Mouse (Mus musculus) neural tube, embryonic 11.5 days (tissue): ENCODE measurements at regions not wholly inside any gene's neighbourhood (a gene's known extent, or its start where the extent isn't known, plus 50 kb on each side); places are given as distances from the start of the nearest gene placed in this dataset.

ENCODE experiments used
- ATAC-seq: fragments of 200-750 bp; cut with Nextera tagmentation; 2 replicates; pipeline ENCODE4 v1.8.0; 2017; ENCODE audit warnings: moderate number of reproducible peaks, mild to moderate bottlenecking, moderate TSS enrichment, moderate library complexity; ENCODE audit not compliant: insufficient read depth, low FRiP score, low TSS enrichment
- DNase-seq: peaks from one replicate; pipeline ENCODE4 v3.0.0-alpha.2; 2015; ENCODE audit warnings: low spot score
- H3K27ac ChIP-seq: fragments of 300-500 bp; sonication (generic); 2 replicates; pipeline ENCODE4 v1.5.1; 2014; ENCODE audit warnings: low read depth, mild to moderate bottlenecking, low read length
- H3K27me3 ChIP-seq: fragments of 300-500 bp; sonication (generic); 2 replicates; pipeline ENCODE4 v1.6.1; 2014; ENCODE audit warnings: mild to moderate bottlenecking, low read length, mixed read lengths; ENCODE audit not compliant: control insufficient read depth, insufficient read depth
- H3K36me3 ChIP-seq: fragments of 300-500 bp; sonication (generic); 2 replicates; pipeline ENCODE4 v1.6.1; 2014; ENCODE audit warnings: mild to moderate bottlenecking, low read length, moderate library complexity, mixed read lengths; ENCODE audit not compliant: control insufficient read depth, insufficient read depth
- H3K4me1 ChIP-seq: fragments of 300-500 bp; sonication (generic); 2 replicates; pipeline ENCODE4 v1.6.1; 2014; ENCODE audit warnings: low read length, mixed read lengths; ENCODE audit not compliant: control insufficient read depth, insufficient read depth
- H3K4me2 ChIP-seq: fragments of 300-500 bp; sonication (generic); 2 replicates; pipeline ENCODE4 v1.6.1; 2014; ENCODE audit warnings: low read depth, mild to moderate bottlenecking, moderate library complexity
- H3K4me3 ChIP-seq: fragments of 300-500 bp; sonication (generic); 2 replicates; pipeline ENCODE4 v1.5.1; 2014; ENCODE audit warnings: low read depth, low read length
- H3K9ac ChIP-seq: fragments of 300-500 bp; sonication (generic); 2 replicates; pipeline ENCODE4 v1.6.1; 2014; ENCODE audit warnings: mild to moderate bottlenecking, low read length
- H3K9me3 ChIP-seq: fragments of 300-500 bp; sonication (generic); 2 replicates; pipeline ENCODE4 v1.6.1; 2016; ENCODE audit warnings: low read length; ENCODE audit not compliant: control insufficient read depth
- WGBS: fragments of 180-500 bp; shearing (Covaris S2); extraction: QIAGEN DNeasy Blood & Tissue Kit; methylation state at CpG from one replicate; pipeline ENCODE4 v1.1.7; 2014; 5-methylcytosine and 5-hydroxymethylcytosine counted together

GRCm38 (mm10) chr16:24176057-24176456, 187.4 kb upstream of the Bcl6 start:
- WGBS: 78% methylated on average over 2 of the region's 2 CpGs

GRCm38 (mm10) chr16:24175235-24175760, 186.6 kb upstream of the Bcl6 start:
- DNase-seq (no peak), ATAC-seq (no peak)
- 76% methylated on average over 9 of the region's 9 CpGs for WGBS
- Histone ChIP-seq H3K4me1 (no peaks in the 10 kb centered on the region), H3K4me3 (no peak overlapping the region), H3K27me3 (no peaks in the 10 kb centered on the region), H3K36me3 (no peaks in the 10 kb centered on the region), H3K9ac (no peak overlapping the region), H3K4me2 (no peak overlapping the region), H3K27ac (no peak overlapping the region), H3K9me3 (no peaks in the 10 kb centered on the region)

More at GRCm38 (mm10) chr16:24176057-24176456, 187.4 kb upstream of the Bcl6 start:
- no peak for DNase-seq
- no peak overlapping the region for H3K4me3 ChIP-seq
- no peak for ATAC-seq
- no peak overlapping the region for H3K27ac ChIP-seq
- H3K4me1 ChIP-seq: no peaks in the 10 kb centered on the region
- no peaks in the 10 kb centered on the region for H3K36me3 ChIP-seq
- H3K9me3 ChIP-seq: no peaks in the 10 kb centered on the region
- H3K9ac ChIP-seq: no peak overlapping the region
- no peak overlapping the region for H3K4me2 ChIP-seq
- H3K27me3 ChIP-seq: no peaks in the 10 kb centered on the region

- no peak overlapping the region for H3K4me2 ChIP-seq
- no peaks in the 10 kb centered on the region for H3K27me3 ChIP-seq
- DNase-seq (no peak), ATAC-seq (no peak)
- no peak overlapping the region for H3K4me3 ChIP-seq
- H3K9me3 ChIP-seq: no peaks in the 10 kb centered on the region
- WGBS: 85% methylated on average over 3 of the region's 3 CpGs
- H3K4me1 ChIP-seq: no peaks in the 10 kb centered on the region
- no peak overlapping the region for H3K9ac ChIP-seq
- no peak overlapping the region for H3K27ac ChIP-seq
- no peaks in the 10 kb centered on the region for H3K36me3 ChIP-seq
Observed at GRCm38 (mm10) chr16:24174595-24174994, 185.9 kb upstream of the Bcl6 start.

GRCm38 (mm10) chr16:24173783-24174518, 185.3 kb upstream of the Bcl6 start:
- H3K4me3 ChIP-seq: no peak overlapping the region
- no peak overlapping the region for H3K4me2 ChIP-seq
- H3K36me3 ChIP-seq: no peaks in the 10 kb centered on the region
- H3K27me3 ChIP-seq: no peaks in the 10 kb centered on the region
- no peak overlapping the region for H3K9ac ChIP-seq
- DNase-seq: no peak
- H3K9me3 ChIP-seq: no peaks in the 10 kb centered on the region
- no peak overlapping the region for H3K27ac ChIP-seq
- ATAC-seq: no peak
- H3K4me1 ChIP-seq: no peaks in the 10 kb centered on the region
- 83% methylated on average over 5 of the region's 5 CpGs for WGBS

GRCm38 (mm10) chr16:24172653-24173052, 184.0 kb upstream of the Bcl6 start:
- Histone ChIP-seq H3K4me1 (no peaks in the 10 kb centered on the region), H3K9me3 (no peaks in the 10 kb centered on the region), H3K27ac (no peak overlapping the region), H3K9ac (no peak overlapping the region), H3K27me3 (no peaks in the 10 kb centered on the region), H3K4me2 (no peak overlapping the region), H3K36me3 (no peaks in the 10 kb centered on the region), H3K4me3 (no peak overlapping the region)
- ATAC-seq (no peak), DNase-seq (no peak)
- 86% methylated on average over 2 of the region's 2 CpGs for WGBS

- no peaks in the 10 kb centered on the region for H3K4me1 ChIP-seq
- no peak overlapping the region for H3K27ac ChIP-seq
- H3K9me3 ChIP-seq: no peaks in the 10 kb centered on the region
- no peaks in the 10 kb centered on the region for H3K36me3 ChIP-seq
- H3K4me2 ChIP-seq: no peak overlapping the region
- DNase-seq: peak; percentile 32
- ATAC-seq: peak; percentile 86
- 74% methylated on average over 5 of the region's 5 CpGs for WGBS
- H3K4me3 ChIP-seq: no peak overlapping the region
- no peak overlapping the region for H3K9ac ChIP-seq
- H3K27me3 ChIP-seq: no peaks in the 10 kb centered on the region
Observed at GRCm38 (mm10) chr16:24172065-24172464, 183.4 kb upstream of the Bcl6 start.

GRCm38 (mm10) chr16:24171161-24171560, 182.5 kb upstream of the Bcl6 start:
- H3K4me3 ChIP-seq: no peak overlapping the region
- DNase-seq: no peak
- ATAC-seq: no peak
- H3K36me3 ChIP-seq: no peaks in the 10 kb centered on the region
- H3K4me1 ChIP-seq: no peaks in the 10 kb centered on the region
- H3K9ac ChIP-seq: no peak overlapping the region
- no peaks in the 10 kb centered on the region for H3K9me3 ChIP-seq
- WGBS: 72% methylated on average over 4 of the region's 4 CpGs
- no peaks in the 10 kb centered on the region for H3K27me3 ChIP-seq
- H3K27ac ChIP-seq: no peak overlapping the region
- no peak overlapping the region for H3K4me2 ChIP-seq

GRCm38 (mm10) chr16:24166496-24166895, 177.8 kb upstream of the Bcl6 start:
- no peaks in the 10 kb centered on the region for H3K27me3 ChIP-seq
- no peaks in the 10 kb centered on the region; the same call in 1 of the 2 replicates for H3K4me1 ChIP-seq
- no peak overlapping the region for H3K4me2 ChIP-seq
- H3K9ac ChIP-seq: no peak overlapping the region
- ATAC-seq (no peak), DNase-seq (no peak)
- no peaks in the 10 kb centered on the region for H3K36me3 ChIP-seq
- no peak overlapping the region for H3K4me3 ChIP-seq
- no peaks in the 10 kb centered on the region for H3K9me3 ChIP-seq
- no peak overlapping the region for H3K27ac ChIP-seq

GRCm38 (mm10) chr16:24165461-24166081, 176.9 kb upstream of the Bcl6 start:
- Histone ChIP-seq H3K4me3 (no peak overlapping the region), H3K9me3 (no peaks in the 10 kb centered on the region), H3K4me1 (no peaks in the 10 kb centered on the region; the same call in 1 of the 2 replicates), H3K36me3 (no peaks in the 10 kb centered on the region), H3K27ac (no peak overlapping the region), H3K9ac (no peak overlapping the region), H3K4me2 (no peak overlapping the region), H3K27me3 (no peaks in the 10 kb centered on the region)
- no peak for ATAC-seq
- WGBS: 67% methylated on average over 11 of the region's 11 CpGs
- no peak for DNase-seq
